Mouse (Mus musculus) MN1 (cell line): ENCODE measurements around the gene Ndufv1.
A peak's percentile ranks its signal among the peaks of the same experiment; 100 is the strongest.
"Not testable (repeated sequence)": the region's sequence is repeated elsewhere in the genome, so short reads cannot be mapped to it uniquely, and the experiment has no call there.

ENCODE experiments used
- DNase-seq: peaks from one replicate; pipeline ENCODE4 v3.0.0-alpha.2; 2016; ENCODE audit warnings: low spot score

The Ndufv1 gene

GRCm38 (mm10) chr19:4042124-4042523 lies 29.5 kb upstream of the Ndufv1 start:
- DNase-seq = no peak

GRCm38 (mm10) chr19:4041500-4041899 lies 28.9 kb upstream of the Ndufv1 start:
- DNase-seq = not testable (repeated sequence)

GRCm38 (mm10) chr19:4040941-4041340 lies 28.3 kb upstream of the Ndufv1 start:
- DNase-seq = not testable (repeated sequence)

- peak; percentile 81 for DNase-seq
Observed at GRCm38 (mm10) chr19:4037788-4038232, 25.2 kb upstream of the Ndufv1 start, which contains the start of gene Gstp1. TSS of gene Gstp1 (minus strand) at chr19:4037985.

GRCm38 (mm10) chr19:4037154-4037787 lies 24.7 kb upstream of the Ndufv1 start:
- DNase-seq = not testable (repeated sequence)

GRCm38 (mm10) chr19:4036327-4037045 lies 23.9 kb upstream of the Ndufv1 start:
- DNase-seq = no peak

GRCm38 (mm10) chr19:4033742-4034141 lies 21.1 kb upstream of the Ndufv1 start:
- DNase-seq = no peak

- no peak for DNase-seq
Observed at GRCm38 (mm10) chr19:4033298-4033697, 20.7 kb upstream of the Ndufv1 start.

- DNase-seq = no peak
Observed at GRCm38 (mm10) chr19:4032668-4033067, 20.1 kb upstream of the Ndufv1 start.

- DNase-seq = no peak
Observed at GRCm38 (mm10) chr19:4027576-4027975, 15.0 kb upstream of the Ndufv1 start.

- no peak for DNase-seq
Observed at GRCm38 (mm10) chr19:4023185-4023584, 10.6 kb upstream of the Ndufv1 start.

- DNase-seq = peak; percentile 81
Observed at GRCm38 (mm10) chr19:4018743-4019583, 6.4 kb upstream of the Ndufv1 start.

- no peak for DNase-seq
Observed at GRCm38 (mm10) chr19:4017921-4018587, 5.4 kb upstream of the Ndufv1 start.

GRCm38 (mm10) chr19:4015635-4016034 lies 3.0 kb upstream of the Ndufv1 start:
- DNase-seq = no peak

GRCm38 (mm10) chr19:4014802-4015201 lies 2.2 kb upstream of the Ndufv1 start:
- DNase-seq = no peak

- no peak for DNase-seq
Observed at GRCm38 (mm10) chr19:4013066-4013465, 460 bp upstream of the Ndufv1 start.

GRCm38 (mm10) chr19:4011086-4011485 lies 1.5 kb downstream of the Ndufv1 start:
- DNase-seq = no peak

- DNase-seq = no peak
Observed at GRCm38 (mm10) chr19:4005971-4006370, 6.6 kb downstream of the Ndufv1 start.

- no peak for DNase-seq
Observed at GRCm38 (mm10) chr19:4005091-4005490, 7.5 kb downstream of the Ndufv1 start.

GRCm38 (mm10) chr19:4004331-4004730 lies 8.3 kb downstream of the Ndufv1 start:
- no peak for DNase-seq

GRCm38 (mm10) chr19:4003641-4004040 lies 9.0 kb downstream of the Ndufv1 start:
- no peak for DNase-seq

- DNase-seq = no peak
Observed at GRCm38 (mm10) chr19:4003112-4003511, 9.5 kb downstream of the Ndufv1 start, which contains the start of gene Doc2g. TSS of gene Doc2g (plus strand) at chr19:4003313.
